Mouse (Mus musculus) neural tube, embryonic 15.5 days (tissue): Measurements from ENCODE around the gene Aoc2. TPM values are rescaled to one million over a fixed set of nuclear protein-coding genes. Genes with fewer than 3 reads are reported as not detected.
A peak's percentile ranks its signal among the peaks of the same experiment; 100 is the strongest.
"Not testable (repeated sequence)": the region's sequence is repeated elsewhere in the genome, so short reads cannot be mapped to it uniquely, and the experiment has no call there.

Source experiments
- ATAC-seq: fragments of 200-750 bp; cut with Nextera tagmentation; 2 replicates; pipeline ENCODE4 v1.8.0; 2017; ENCODE audit warnings: mild to moderate bottlenecking, moderate TSS enrichment, moderate library complexity; ENCODE audit not compliant: low FRiP score
- H3K27ac ChIP-seq: fragments of 300-500 bp; sonication (generic); replicated peaks from 2 replicates; pipeline ENCODE4 v1.5.1; 2015; ENCODE audit warnings: mild to moderate bottlenecking, inconsistent platforms
- H3K27me3 ChIP-seq: fragments of 300-500 bp; sonication (generic); replicated peaks from 2 replicates; pipeline ENCODE4 v1.6.1; 2015; ENCODE audit warnings: inconsistent platforms
- H3K36me3 ChIP-seq: fragments of 300-500 bp; sonication (generic); 2 replicates; pipeline ENCODE4 v1.6.1; 2015; ENCODE audit warnings: inconsistent platforms
- H3K4me1 ChIP-seq: fragments of 300-500 bp; sonication (generic); 2 replicates; pipeline ENCODE4 v1.6.1; 2015; ENCODE audit warnings: inconsistent platforms
- H3K4me2 ChIP-seq: fragments of 300-500 bp; sonication (generic); 2 replicates; pipeline ENCODE4 v1.6.1; 2015; ENCODE audit warnings: inconsistent platforms, mild to moderate bottlenecking, moderate library complexity
- H3K4me3 ChIP-seq: fragments of 300-500 bp; sonication (generic); replicated peaks from 2 replicates; pipeline ENCODE4 v1.5.1; 2015; ENCODE audit warnings: mild to moderate bottlenecking, inconsistent platforms
- H3K9ac ChIP-seq: fragments of 300-500 bp; sonication (generic); replicated peaks from 2 replicates; pipeline ENCODE4 v1.6.1; 2015; ENCODE audit warnings: mild to moderate bottlenecking, inconsistent platforms
- H3K9me3 ChIP-seq: fragments of 300-500 bp; sonication (generic); replicated peaks from 2 replicates; pipeline ENCODE4 v1.6.1; 2016; ENCODE audit warnings: inconsistent platforms
- WGBS: fragments of 180-500 bp; shearing (Covaris S2); methylation state at CpG from one replicate; pipeline ENCODE4 v1.1.7; 2015; ENCODE audit warnings: mixed read lengths; 5-methylcytosine and 5-hydroxymethylcytosine counted together
- polyA plus RNA-seq: library from polyadenylated mRNA; unstranded; fragments of >200 nt; fragmentation: Nextera tagmentation; extraction: Ambion mirVana; gene quantifications from 2 replicates; pipeline ENCODE4 v1.2.1, GENCODE M21; 2015

Gene Aoc2
- polyA plus RNA-seq, 1 experiment from 2014 or later, result 1.7 TPM

- Histone ChIP-seq H3K27me3 (no peaks in the 10 kb centered on the region; the same call in 1 of the 2 replicates), H3K4me1 (peaks cover 24% of the 10 kb centered on the region), H3K4me3 (peak overlapping the region; percentile 74), H3K27ac (peak overlapping the region; percentile 85), H3K9ac (peak overlapping the region; percentile 87), H3K4me2 (peak overlapping the region; percentile 96), H3K36me3 (peaks cover 37% of the 10 kb centered on the region), H3K9me3 (no peaks in the 10 kb centered on the region)
- under 1% methylated on average over 17 of the region's 17 CpGs for WGBS
- peak; percentile 51 for ATAC-seq
Measured at GRCm38 (mm10) chr11:101316501-101316917, 8.4 kb upstream of the Aoc2 start.

DNA sequence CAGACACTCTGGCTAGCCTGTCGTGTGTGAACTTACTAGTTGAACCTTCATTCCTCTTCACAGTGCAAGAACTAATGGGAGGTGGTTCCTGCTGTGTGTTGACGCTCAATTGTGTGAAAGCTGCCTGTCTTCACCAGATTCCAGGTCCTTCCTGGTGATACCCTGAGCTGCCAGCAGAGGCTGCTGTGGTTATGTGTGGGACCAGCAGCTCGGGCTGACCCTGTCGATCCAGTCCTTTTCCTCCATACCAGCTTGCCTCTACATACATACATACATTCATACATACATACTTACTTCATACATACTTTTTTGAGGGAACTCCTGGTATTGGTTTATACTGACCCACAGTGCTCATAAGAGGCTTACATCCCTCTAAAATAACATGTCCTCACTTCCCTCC, 1.3 kb upstream of the Aoc2 start:
- H3K4me1 ChIP-seq, result 0 out of 2 replicates have a peak, but pooled peaks cover under 1% of the 10 kb centered on the region
- no peaks in the 10 kb centered on the region for H3K9me3 ChIP-seq
- H3K27ac ChIP-seq, result no peak overlapping the region
- no peak overlapping the region for H3K4me2 ChIP-seq
- peaks cover 67% of the 10 kb centered on the region for H3K36me3 ChIP-seq
- no peaks in the 10 kb centered on the region for H3K27me3 ChIP-seq
- ATAC-seq, result peak; percentile 53; the same call in 1 of the 2 replicates
- WGBS, result 11% methylated on average over 4 of the region's 4 CpGs
- H3K9ac ChIP-seq, result no peak overlapping the region
- no peak overlapping the region for H3K4me3 ChIP-seq

DNA sequence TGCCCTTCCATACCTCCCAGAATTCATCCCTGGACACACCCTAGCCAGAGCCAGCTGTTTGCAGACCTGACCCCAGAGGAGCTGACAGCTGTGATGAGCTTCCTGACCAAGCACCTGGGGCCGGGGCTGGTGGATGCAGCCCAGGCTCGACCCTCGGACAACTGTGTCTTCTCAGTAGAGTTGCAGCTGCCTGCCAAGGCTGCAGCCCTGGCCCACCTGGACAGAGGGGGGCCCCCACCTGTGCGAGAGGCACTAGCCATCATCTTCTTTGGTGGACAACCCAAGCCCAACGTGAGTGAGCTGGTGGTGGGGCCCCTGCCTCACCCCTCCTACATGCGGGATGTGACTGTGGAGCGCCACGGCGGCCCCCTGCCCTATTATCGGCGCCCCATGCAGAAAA, 338 bp downstream of the Aoc2 start:
- not testable (repeated sequence) for H3K9me3 ChIP-seq, H3K4me3 ChIP-seq, H3K4me2 ChIP-seq, ATAC-seq, H3K9ac ChIP-seq, H3K27me3 ChIP-seq, H3K27ac ChIP-seq, H3K4me1 ChIP-seq
- H3K36me3 ChIP-seq, result peaks cover 52% of the 10 kb centered on the region
- 93% methylated on average over 11 of the region's 11 CpGs for WGBS

DNA sequence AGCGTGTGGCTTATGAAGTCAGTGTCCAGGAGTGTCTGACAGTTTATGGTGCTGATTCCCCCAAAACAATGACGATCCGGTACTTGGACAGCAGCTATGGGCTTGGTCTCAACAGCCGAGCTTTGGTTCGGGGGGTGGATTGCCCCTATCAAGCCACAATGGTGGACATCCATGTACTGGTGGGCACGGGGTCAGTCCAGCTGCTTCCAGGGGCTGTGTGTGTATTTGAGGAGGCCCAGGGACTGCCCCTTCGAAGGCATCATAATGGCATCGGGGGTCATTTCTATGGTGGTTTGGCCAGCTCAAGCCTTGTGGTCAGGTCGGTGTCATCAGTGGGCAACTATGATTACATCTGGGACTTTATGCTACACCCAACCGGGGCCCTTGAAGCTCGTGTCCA, 1.3 kb downstream of the Aoc2 start:
- no peak for ATAC-seq
- Histone ChIP-seq H3K4me2 (no peak overlapping the region), H3K27me3 (no peaks in the 10 kb centered on the region), H3K9ac (no peak overlapping the region), H3K4me3 (no peak overlapping the region), H3K36me3 (peaks cover 42% of the 10 kb centered on the region), H3K4me1 (0 out of 2 replicates have a peak, but pooled peaks cover 7% of the 10 kb centered on the region), H3K9me3 (no peaks in the 10 kb centered on the region), H3K27ac (no peak overlapping the region)
- WGBS, result 86% methylated on average over 11 of the region's 11 CpGs

DNA sequence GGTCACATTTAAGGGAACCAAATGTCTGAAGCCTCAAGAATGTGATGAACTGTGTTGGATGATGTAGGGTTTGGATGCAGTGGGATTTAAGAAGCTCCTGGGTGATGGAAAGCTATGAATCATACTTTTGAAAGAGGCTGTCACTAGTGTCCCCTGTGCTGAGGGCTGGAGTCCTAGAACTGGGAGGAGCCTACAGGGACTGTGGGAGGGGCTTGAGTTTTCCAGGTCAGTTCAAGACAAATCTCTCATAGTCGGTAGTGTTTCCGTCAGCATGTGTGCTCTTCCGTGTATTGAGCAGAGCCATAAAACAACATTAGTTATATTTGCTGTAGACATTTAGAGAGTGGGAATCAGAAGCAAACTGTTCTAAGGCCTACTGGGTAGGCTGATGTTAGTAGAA, 2.4 kb downstream of the Aoc2 start:
- H3K9ac ChIP-seq, result no peak overlapping the region
- no peaks in the 10 kb centered on the region for H3K27me3 ChIP-seq
- H3K4me3 ChIP-seq, result no peak overlapping the region
- no peak for ATAC-seq
- H3K27ac ChIP-seq, result no peak overlapping the region
- H3K36me3 ChIP-seq, result peaks cover 31% of the 10 kb centered on the region
- H3K4me1 ChIP-seq, result 0 out of 2 replicates have a peak, but pooled peaks cover 7% of the 10 kb centered on the region
- H3K9me3 ChIP-seq, result no peaks in the 10 kb centered on the region
- H3K4me2 ChIP-seq, result no peak overlapping the region
- 49% methylated on average over 3 of the region's 3 CpGs for WGBS

GRCm38 (mm10) chr11:101328941-101329635, 4.2 kb downstream of the Aoc2 start:
- H3K9me3 ChIP-seq, result no peaks in the 10 kb centered on the region
- ATAC-seq, result no peak
- H3K27me3 ChIP-seq, result no peaks in the 10 kb centered on the region
- 0 out of 2 replicates have a peak overlapping the region, but pooled peaks have one; percentile 5 for H3K27ac ChIP-seq
- H3K4me3 ChIP-seq, result no peak overlapping the region
- WGBS, result 76% methylated on average over 6 of the region's 6 CpGs
- H3K36me3 ChIP-seq, result peaks cover 19% of the 10 kb centered on the region
- no peak overlapping the region for H3K4me2 ChIP-seq
- H3K9ac ChIP-seq, result no peak overlapping the region
- 0 out of 2 replicates have a peak, but pooled peaks cover 7% of the 10 kb centered on the region for H3K4me1 ChIP-seq

DNA sequence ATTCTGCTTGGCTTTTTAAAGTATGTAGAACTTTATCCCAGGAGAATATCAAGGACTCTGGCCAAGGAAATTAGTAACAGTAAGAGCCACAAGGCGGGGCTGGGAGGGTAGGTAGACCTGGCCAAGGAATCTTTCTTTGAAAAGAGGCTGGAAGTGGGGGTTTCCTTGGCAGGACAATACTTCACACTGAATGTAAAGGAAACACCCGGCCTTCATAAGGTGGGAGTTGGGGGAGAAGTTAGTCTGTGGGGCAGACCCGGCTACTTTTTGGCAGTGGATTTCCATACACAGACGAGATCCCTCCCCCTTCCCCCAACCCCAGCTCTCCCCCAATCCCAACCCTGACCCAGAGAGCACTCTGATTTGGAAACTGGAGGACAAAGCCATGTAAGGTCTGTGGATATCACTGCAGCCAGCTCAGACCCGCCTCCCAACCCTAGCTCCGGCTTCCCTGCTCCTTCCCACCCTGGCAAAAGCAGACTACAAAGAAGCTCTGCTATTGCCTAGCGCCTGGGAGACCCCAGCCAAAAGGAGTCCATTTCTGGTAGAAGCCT, 5.6 kb downstream of the Aoc2 start, which contains the start of gene Aoc3:
TSS of gene Aoc3 (plus strand) at position 235 of the 554 bp plus-strand sequence.
- H3K36me3 ChIP-seq, result peaks cover 6% of the 10 kb centered on the region
- H3K27me3 ChIP-seq, result no peaks in the 10 kb centered on the region
- H3K4me2 ChIP-seq, result no peak within 1 kb of the TSS
- 71% methylated on average over 7 of the region's 7 CpGs for WGBS
- no peak for ATAC-seq
- 0 out of 2 replicates have a peak, but pooled peaks cover 7% of the 10 kb centered on the region for H3K4me1 ChIP-seq
- no peak within 1 kb of the TSS for H3K4me3 ChIP-seq
- H3K9me3 ChIP-seq, result no peaks in the 10 kb centered on the region
- no peak within 1 kb of the TSS for H3K9ac ChIP-seq
- no peak within 1 kb of the TSS for H3K27ac ChIP-seq

DNA sequence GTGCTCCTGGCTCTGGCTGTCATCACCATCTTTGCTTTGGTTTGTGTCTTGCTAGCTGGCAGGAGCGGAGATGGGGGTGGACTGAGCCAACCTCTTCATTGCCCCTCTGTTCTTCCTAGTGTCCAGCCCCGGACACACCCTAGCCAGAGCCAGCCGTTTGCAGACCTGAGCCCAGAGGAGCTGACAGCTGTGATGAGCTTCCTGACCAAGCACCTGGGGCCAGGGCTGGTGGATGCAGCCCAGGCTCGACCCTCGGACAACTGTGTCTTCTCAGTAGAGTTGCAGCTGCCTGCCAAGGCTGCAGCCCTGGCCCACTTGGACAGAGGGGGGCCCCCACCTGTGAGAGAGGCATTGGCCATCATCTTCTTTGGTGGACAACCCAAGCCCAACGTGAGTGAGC, 6.1 kb downstream of the Aoc2 start:
- not testable (repeated sequence) for H3K27me3 ChIP-seq, H3K9me3 ChIP-seq, H3K36me3 ChIP-seq, H3K27ac ChIP-seq, H3K9ac ChIP-seq, H3K4me2 ChIP-seq, ATAC-seq, H3K4me3 ChIP-seq, H3K4me1 ChIP-seq
- 86% methylated on average over 6 of the region's 6 CpGs for WGBS

DNA sequence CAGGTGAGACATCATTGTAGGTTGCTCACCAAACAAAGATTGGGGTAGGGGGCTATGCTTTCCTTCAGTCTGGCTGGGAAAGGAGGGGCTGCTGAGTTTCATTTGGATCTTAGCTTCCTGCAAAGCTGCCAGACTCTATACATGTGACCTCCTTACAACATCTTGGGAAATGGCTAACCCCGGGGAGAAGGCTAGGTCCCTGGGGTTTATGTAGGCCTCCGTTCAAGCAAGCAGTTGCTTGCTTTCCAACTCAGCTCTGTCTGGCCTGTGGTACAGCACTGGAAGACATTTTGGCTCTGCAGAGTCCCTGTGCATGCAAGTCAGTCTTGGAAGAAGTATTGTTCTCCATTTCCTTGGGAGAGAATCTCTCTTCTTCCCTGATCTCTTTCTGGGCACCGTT, 7.7 kb downstream of the Aoc2 start:
- H3K27ac ChIP-seq, result no peak overlapping the region
- no peak overlapping the region for H3K9ac ChIP-seq
- 90% methylated on average over 3 of the region's 3 CpGs for WGBS
- no peaks in the 10 kb centered on the region for H3K9me3 ChIP-seq
- no peaks in the 10 kb centered on the region for H3K36me3 ChIP-seq
- H3K4me2 ChIP-seq, result no peak overlapping the region
- no peak for ATAC-seq
- H3K4me1 ChIP-seq, result peaks cover 11% of the 10 kb centered on the region
- no peaks in the 10 kb centered on the region for H3K27me3 ChIP-seq
- no peak overlapping the region for H3K4me3 ChIP-seq

DNA sequence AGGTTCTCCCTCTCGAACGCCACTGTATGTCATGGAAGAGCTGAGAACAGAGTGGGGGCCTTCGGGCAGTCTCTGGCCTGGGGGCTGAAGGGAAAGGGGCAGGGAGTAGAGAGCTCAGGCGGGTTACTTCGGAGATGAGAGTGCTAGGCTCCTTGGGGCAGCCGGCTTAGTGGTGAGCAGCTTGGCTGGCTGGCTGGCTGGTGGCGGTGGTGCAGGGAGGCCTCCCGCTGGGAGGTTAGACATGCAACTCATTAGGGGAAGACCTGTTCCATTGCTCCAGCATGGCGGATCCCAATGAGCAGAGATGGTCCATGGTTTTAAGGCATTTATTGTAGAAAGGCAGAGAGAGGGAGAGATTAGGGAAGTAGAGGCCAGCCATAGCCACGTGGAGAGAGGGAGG, 9.2 kb downstream of the Aoc2 start:
- H3K36me3 ChIP-seq, result no peaks in the 10 kb centered on the region
- no peak overlapping the region for H3K27ac ChIP-seq
- 27% methylated on average over 10 of the region's 10 CpGs for WGBS
- H3K9ac ChIP-seq, result no peak overlapping the region
- H3K4me3 ChIP-seq, result no peak overlapping the region
- no peaks in the 10 kb centered on the region for H3K9me3 ChIP-seq
- H3K4me1 ChIP-seq, result peaks cover 18% of the 10 kb centered on the region
- no peaks in the 10 kb centered on the region for H3K27me3 ChIP-seq
- ATAC-seq, result no peak
- no peak overlapping the region for H3K4me2 ChIP-seq

GRCm38 (mm10) chr11:101334516-101334915, 9.7 kb downstream of the Aoc2 start:
- H3K4me2 ChIP-seq, result no peak overlapping the region
- H3K27ac ChIP-seq, result no peak overlapping the region
- no peak overlapping the region for H3K9ac ChIP-seq
- no peaks in the 10 kb centered on the region for H3K27me3 ChIP-seq
- no peaks in the 10 kb centered on the region for H3K36me3 ChIP-seq
- WGBS, result 9% methylated on average over 6 of the region's 6 CpGs
- peaks cover 16% of the 10 kb centered on the region for H3K4me1 ChIP-seq
- H3K4me3 ChIP-seq, result no peak overlapping the region
- no peaks in the 10 kb centered on the region for H3K9me3 ChIP-seq
- no peak for ATAC-seq

DNA sequence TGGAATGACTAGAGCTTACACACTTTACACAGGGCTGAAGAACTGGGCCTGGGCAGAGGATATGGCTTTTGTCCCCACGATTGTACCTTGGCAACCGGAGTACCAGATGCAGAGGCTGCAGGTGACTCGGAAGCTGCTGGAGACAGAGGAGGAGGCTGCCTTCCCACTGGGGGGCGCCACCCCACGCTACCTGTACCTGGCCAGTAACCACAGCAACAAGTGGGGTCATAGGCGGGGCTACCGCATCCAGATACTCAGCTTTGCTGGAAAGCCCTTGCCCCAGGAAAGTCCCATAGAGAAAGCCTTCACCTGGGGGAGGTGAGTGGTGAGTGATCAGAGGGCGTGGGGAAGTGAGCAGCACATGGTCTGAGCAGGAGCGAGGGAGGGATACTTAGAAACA, 10.8 kb downstream of the Aoc2 start:
- peaks cover 16% of the 10 kb centered on the region for H3K4me1 ChIP-seq
- no peaks in the 10 kb centered on the region for H3K36me3 ChIP-seq
- no peak for ATAC-seq
- H3K27ac ChIP-seq, result no peak overlapping the region
- H3K27me3 ChIP-seq, result no peaks in the 10 kb centered on the region
- no peak overlapping the region for H3K4me3 ChIP-seq
- 87% methylated on average over 9 of the region's 9 CpGs for WGBS
- no peak overlapping the region for H3K9ac ChIP-seq
- no peaks in the 10 kb centered on the region for H3K9me3 ChIP-seq
- H3K4me2 ChIP-seq, result no peak overlapping the region
